Mouse (Mus musculus) CH12.LX (cell line): ENCODE measurements around the gene Tceanc. TPM values are rescaled to one million over a fixed set of nuclear protein-coding genes. Genes with fewer than 3 reads are reported as not detected.

Experiments used
- DNase-seq: peaks from one replicate; pipeline ENCODE4 v3.0.0-alpha.2; 2013; ENCODE audit errors: extremely low read depth
- H3K27ac ChIP-seq: 2 replicates; pipeline ENCODE4 v1.5.1; 2012; ENCODE audit warnings: low read depth, mild to moderate bottlenecking, control low read depth, moderate library complexity; ENCODE audit not compliant: insufficient read depth
- H3K27me3 ChIP-seq: replicated peaks from 2 replicates; pipeline ENCODE3; 2012; ENCODE audit warnings: inconsistent platforms
- H3K36me3 ChIP-seq, 2 experiments: replicated peaks in 1 of 2; 2 replicates each; pipeline versions ENCODE3 to v1.6.1; 2012; ENCODE audit warnings: inconsistent platforms in 1 of 2, low read length in 1 of 2, mild to moderate bottlenecking in 1 of 2, mixed read lengths in 1 of 2, moderate library complexity in 1 of 2; ENCODE audit not compliant: control insufficient read depth in 1 of 2, insufficient read depth in 1 of 2
- H3K4me1 ChIP-seq, 2 experiments: 2 replicates each; pipeline ENCODE4 v1.6.1; 2012; ENCODE audit warnings: inconsistent platforms in 1 of 2, moderate library complexity in 1 of 2; ENCODE audit not compliant: insufficient read depth in 2 of 2, control insufficient read depth in 1 of 2
- H3K4me2 ChIP-seq: 2 replicates; pipeline ENCODE4 v1.6.1; 2012; ENCODE audit warnings: low read depth, mild to moderate bottlenecking, control low read depth; ENCODE audit not compliant: poor library complexity, insufficient read depth, severe bottlenecking
- H3K4me3 ChIP-seq, 3 experiments: fragments of 150-350 bp in 1 of 3; sonication (generic) in 1 of 3; replicated peaks in 1 of 3; 2 replicates each; pipeline versions ENCODE3 to v1.5.1; 2011 to 2012; ENCODE audit warnings: low read depth in 2 of 3, low read length in 2 of 3, mild to moderate bottlenecking in 2 of 3, moderate library complexity in 2 of 3, control low read depth in 1 of 3, improper control_type of control experiment in 1 of 3, inconsistent platforms in 1 of 3, mixed read lengths in 1 of 3; ENCODE audit not compliant: poor library complexity in 1 of 3
- H3K79me2 ChIP-seq: replicated peaks from 2 replicates; pipeline ENCODE4 v1.6.1; 2012; ENCODE audit warnings: mild to moderate bottlenecking, moderate library complexity; ENCODE audit not compliant: control insufficient read depth, poor library complexity, insufficient read depth, severe bottlenecking; ENCODE audit errors: extremely low read depth
- H3K9ac ChIP-seq: 2 replicates; pipeline ENCODE4 v1.6.1; 2012; ENCODE audit warnings: low read depth, mild to moderate bottlenecking, control low read depth, moderate library complexity; ENCODE audit not compliant: insufficient read depth
- H3K9me3 ChIP-seq: replicated peaks from 2 replicates; pipeline ENCODE3; 2012; ENCODE audit warnings: low read length, inconsistent platforms, mixed read lengths
- CHD1 ChIP-seq: IDR thresholded peaks from 2 replicates; pipeline ENCODE4 v1.6.1; 2012; ENCODE audit warnings: low read depth, low read length, improper control_type of control experiment, inconsistent platforms
- CHD2 ChIP-seq: IDR thresholded peaks from 2 replicates; pipeline ENCODE4 v1.6.1; 2011; ENCODE audit warnings: low read length, improper control_type of control experiment
- CTCF ChIP-seq, 2 experiments: IDR thresholded peaks in 1 of 2; conservative IDR thresholded peaks in 1 of 2; 2 replicates each; pipeline ENCODE4 v1.5.1; 2011 to 2012; ENCODE audit warnings: low read depth in 2 of 2, low read length in 2 of 2, improper control_type of control experiment in 1 of 2, inconsistent platforms in 1 of 2, mild to moderate bottlenecking in 1 of 2, moderate library complexity in 1 of 2
- E2F4 ChIP-seq: IDR thresholded peaks from 2 replicates; pipeline ENCODE4 v1.6.1; 2011; ENCODE audit warnings: low read depth, low read length, improper control_type of control experiment; ENCODE audit not compliant: insufficient replicate concordance
- ELF1 ChIP-seq: IDR thresholded peaks from 2 replicates; pipeline ENCODE4 v1.6.1; 2014; ENCODE audit warnings: low read depth, mild to moderate bottlenecking, inconsistent platforms, low read length, improper control_type of control experiment
- ETS1 ChIP-seq: conservative IDR thresholded peaks from 2 replicates; pipeline ENCODE4 v1.6.1; 2012; ENCODE audit warnings: low read depth, mild to moderate bottlenecking, inconsistent platforms, low read length, improper control_type of control experiment, moderate library complexity
- GABPA ChIP-seq: IDR thresholded peaks from 2 replicates; pipeline ENCODE4 v1.6.1; 2012; ENCODE audit warnings: low read depth, low read length, improper control_type of control experiment, inconsistent platforms; ENCODE audit not compliant: insufficient replicate concordance
- IRF4 ChIP-seq: IDR thresholded peaks from 2 replicates; pipeline ENCODE4 v1.6.1; 2014; ENCODE audit warnings: low read depth, mild to moderate bottlenecking, inconsistent platforms, low read length, improper control_type of control experiment
- JUN ChIP-seq: IDR thresholded peaks from 2 replicates; pipeline ENCODE4 v1.6.1; 2011; ENCODE audit warnings: low read depth, mild to moderate bottlenecking, low read length, improper control_type of control experiment, moderate library complexity; ENCODE audit not compliant: insufficient read depth
- KAT2A ChIP-seq: IDR thresholded peaks from 2 replicates; pipeline ENCODE4 v1.6.1; 2012; ENCODE audit warnings: low read length, improper control_type of control experiment, inconsistent platforms; ENCODE audit not compliant: insufficient replicate concordance
- MAFK ChIP-seq: IDR thresholded peaks from 2 replicates; pipeline ENCODE4 v1.6.1; 2011; ENCODE audit warnings: low read length, improper control_type of control experiment; ENCODE audit not compliant: insufficient replicate concordance
- MAX ChIP-seq: IDR thresholded peaks from 2 replicates; pipeline ENCODE4 v1.6.1; 2011; ENCODE audit warnings: low read length, improper control_type of control experiment
- MAZ ChIP-seq: IDR thresholded peaks from 2 replicates; pipeline ENCODE4 v1.6.1; 2012; ENCODE audit warnings: low read depth, mild to moderate bottlenecking, inconsistent platforms, low read length, improper control_type of control experiment, moderate library complexity
- MEF2A ChIP-seq: IDR thresholded peaks from 2 replicates; pipeline ENCODE4 v1.6.1; 2014; ENCODE audit warnings: low read depth, mild to moderate bottlenecking, inconsistent platforms, low read length, improper control_type of control experiment, borderline replicate concordance
- NELFE ChIP-seq: IDR thresholded peaks from 2 replicates; pipeline ENCODE4 v1.6.1; 2011; ENCODE audit warnings: low read depth, low read length, improper control_type of control experiment
- POLR2A ChIP-seq: IDR thresholded peaks from 2 replicates; pipeline ENCODE4 v1.6.1; 2011; ENCODE audit warnings: low read depth, mild to moderate bottlenecking, improper control_type of control experiment, low read length
- POLR2AphosphoS2 ChIP-seq: IDR thresholded peaks from 2 replicates; pipeline ENCODE4 v1.6.1; 2011; ENCODE audit warnings: low read depth, low read length, improper control_type of control experiment
- RCOR1 ChIP-seq: conservative IDR thresholded peaks from 2 replicates; pipeline ENCODE4 v1.6.1; 2012; ENCODE audit warnings: low read depth, mild to moderate bottlenecking, inconsistent platforms, low read length, improper control_type of control experiment
- SIN3A ChIP-seq: IDR thresholded peaks from 2 replicates; pipeline ENCODE4 v1.6.1; 2012; ENCODE audit warnings: low read length, improper control_type of control experiment, inconsistent platforms
- SMC3 ChIP-seq: IDR thresholded peaks from 2 replicates; pipeline ENCODE4 v1.6.1; 2011; ENCODE audit warnings: low read depth, low read length, improper control_type of control experiment
- TCF12 ChIP-seq: IDR thresholded peaks from 2 replicates; pipeline ENCODE4 v1.6.1; 2014; ENCODE audit warnings: low read depth, mild to moderate bottlenecking, inconsistent platforms, low read length, improper control_type of control experiment
- USF1 ChIP-seq: IDR thresholded peaks from 2 replicates; pipeline ENCODE4 v1.6.1; 2014; ENCODE audit warnings: low read depth, mild to moderate bottlenecking, inconsistent platforms, low read length, improper control_type of control experiment
- USF2 ChIP-seq: conservative IDR thresholded peaks from 2 replicates; pipeline ENCODE4 v1.6.1; 2011; ENCODE audit warnings: low read depth, low read length, improper control_type of control experiment
- ZC3H11A ChIP-seq: IDR thresholded peaks from 2 replicates; pipeline ENCODE4 v1.6.1; 2012; ENCODE audit warnings: low read depth, mild to moderate bottlenecking, inconsistent platforms, low read length, improper control_type of control experiment
- ZKSCAN1 ChIP-seq: IDR thresholded peaks from 2 replicates; pipeline ENCODE4 v1.6.1; 2012; ENCODE audit warnings: low read depth, inconsistent platforms, low read length, improper control_type of control experiment, borderline replicate concordance
- ZNF384 ChIP-seq: IDR thresholded peaks from 2 replicates; pipeline ENCODE4 v1.6.1; 2012; ENCODE audit warnings: low read depth, low read length, improper control_type of control experiment, inconsistent platforms
- dilution Hi-C: fragments of 300-500 bp; cut with MboI; formaldehyde crosslinking; loops from 2 replicates; pipeline ENCODE4 v1.14.3; 2020; ENCODE audit warnings: low sequenced_read_pairs; ENCODE audit not compliant: extremely low pct_unique_long_range_greater_than_20kb, extremely low pct_ligation_motif_present
- in situ Hi-C: fragments of 300-500 bp; cut with MboI; formaldehyde crosslinking; loops from 3 replicates; pipeline ENCODE4 v1.14.3; 2019; ENCODE audit warnings: low sequenced_read_pairs, low pct_ligation_motif_present, low pct_unique_long_range_greater_than_20kb, mixed read lengths
- polyA plus RNA-seq: library from polyadenylated mRNA; unstranded; fragments of >175 nt; gene quantifications from 2 replicates; pipeline ENCODE4 v1.2.1, GENCODE M21; 2012; ENCODE audit warnings: low read depth; ENCODE audit not compliant: insufficient read length
- total RNA-seq, 2 experiments: library from RNA; depleted of rRNA; stranded (reverse); fragments of 300-350 nt in 1 of 2; fragments of >200 nt in 1 of 2; gene quantifications; 2 replicates each; pipeline ENCODE4 v1.2.3; 2012 to 2014

Tceanc gene
- total and polyA plus RNA-seq, 3 experiments, result 1.5 to 5.9 (median 3.2) TPM

DNA sequence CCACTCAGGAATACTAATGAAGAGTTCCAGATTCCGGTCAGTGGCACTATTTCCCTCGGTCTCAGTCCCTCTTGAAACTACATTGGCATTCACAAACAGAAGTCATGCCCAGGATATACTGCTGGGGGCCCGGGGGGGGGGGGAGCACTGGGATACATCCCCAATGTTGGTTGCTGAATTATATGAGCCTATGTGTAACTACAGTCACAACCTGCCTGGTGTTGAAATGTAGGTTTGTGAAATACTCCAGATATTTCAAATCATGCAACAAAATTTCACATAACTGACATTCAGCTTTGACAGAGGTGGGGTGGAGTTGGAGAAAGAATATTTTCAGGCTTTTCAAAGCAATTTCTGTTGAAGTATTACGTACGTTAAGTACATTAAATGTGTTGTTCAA lies 2.4 kb upstream of the Tceanc start:
- in situ Hi-C loops, result no loop called here
- no peak for DNase-seq
- dilution Hi-C loops, result no loop called here

GRCm38 (mm10) chrX:166516631-166517030 lies 1.7 kb downstream of the Tceanc start:
- Histone ChIP-seq H3K27me3 (no peaks in the 10 kb centered on the region), H3K9me3 (no peaks in the 10 kb centered on the region), H3K79me2 (no peaks in the 10 kb centered on the region), H3K4me3 (no peak overlapping the region), H3K4me1 (peaks cover 0 to 13% of the 10 kb centered on the region in 2 experiments; a peak in 1 of 4 replicates), H3K4me2 (no peak overlapping the region), H3K36me3 (no peaks in the 10 kb centered on the region), H3K9ac (no peak overlapping the region), H3K27ac (no peak overlapping the region)
- TF ChIP-seq ZKSCAN1 (no peak), USF1 (no peak), ELF1 (no peak), USF2 (no peak), POLR2A (no peak), TCF12 (no peak), MEF2A (no peak), ZC3H11A (no peak), MAFK (no peak), RCOR1 (no peak), CTCF (conservative IDR thresholded peaks at IDR 0.05 in 1 of 2, IDR thresholded peaks at IDR 0.05 in 1 of 2; ENCODE audit: low read depth in 2 of 2, low read length in 2 of 2) (no peak), MAX (no peak), POLR2AphosphoS2 (no peak)
- in situ Hi-C loops (no loop called here), dilution Hi-C loops (no loop called here)
- DNase-seq, result no peak

More for the DNA sequence above, 2.4 kb upstream of the Tceanc start:
- no peaks in the 10 kb centered on the region for H3K79me2 ChIP-seq
- peaks cover 0 to 13% of the 10 kb centered on the region in 2 experiments; a peak in 1 of 4 replicates for H3K4me1 ChIP-seq
- TF ChIP-seq ETS1 (no peak), IRF4 (no peak), TCF12 (no peak), ZNF384 (no peak), E2F4 (no peak), USF2 (no peak), CHD2 (no peak), GABPA (no peak), POLR2A (no peak), SMC3 (no peak), NELFE (no peak), JUN (no peak), MAX (no peak), MAZ (no peak), SIN3A (no peak), CHD1 (no peak), ELF1 (no peak), KAT2A (no peak)
- no peaks in the 10 kb centered on the region for H3K9me3 ChIP-seq
- no peak overlapping the region for H3K9ac ChIP-seq
- no peaks in the 10 kb centered on the region for H3K36me3 ChIP-seq
- H3K4me2 ChIP-seq, result no peak overlapping the region
- no peaks in the 10 kb centered on the region for H3K27me3 ChIP-seq
- H3K27ac ChIP-seq, result no peak overlapping the region
- no peak overlapping the region for H3K4me3 ChIP-seq
